Mouse (Mus musculus) G1E-ER4 (cell line): ENCODE data around the gene Slc25a27. TPM values are rescaled to one million over a fixed set of nuclear protein-coding genes. Genes with fewer than 3 reads are reported as not detected.

Experiments used
- GATA1 ChIP-seq: IDR thresholded peaks from one replicate; pipeline ENCODE4 v1.8.0; 2012; ENCODE audit warnings: low read length, inconsistent platforms
- polyA plus RNA-seq: library from polyadenylated mRNA; stranded (reverse); fragments of >175 nt; gene quantifications from 2 replicates; pipeline ENCODE4 v1.2.3, GENCODE M21; 2012

The Slc25a27 gene
- not detected in 2 replicates for polyA plus RNA-seq

- no peak for TF ChIP-seq GATA1
Measured at GRCm38 (mm10) chr17:43666576-43667289, at the start of gene Slc25a27. TSS of gene Slc25a27 (minus strand) at chr17:43667214.

GRCm38 (mm10) chr17:43716601-43717000, 49.6 kb upstream of the Slc25a27 start:
- TF ChIP-seq GATA1: no peak

DNA sequence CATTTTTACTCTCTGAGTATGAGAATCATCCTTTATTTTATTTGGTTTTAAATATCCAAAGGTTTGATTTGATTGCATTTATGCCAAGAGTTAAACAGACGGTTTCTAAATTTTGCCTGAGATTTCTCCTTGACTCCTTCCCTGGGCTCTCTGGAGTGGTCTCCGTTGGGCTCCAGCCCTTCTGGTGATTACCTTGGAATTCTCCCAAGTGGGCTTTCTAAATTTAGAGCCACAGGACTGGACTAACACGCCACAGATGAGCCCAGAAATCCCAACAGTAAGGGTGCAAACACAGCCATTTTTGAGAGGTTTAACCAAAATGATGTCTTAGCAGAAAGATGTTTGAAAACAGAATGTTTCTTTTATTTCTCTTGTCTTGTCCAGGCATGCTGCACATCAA, 47.2 kb upstream of the Slc25a27 start:
- no peak for TF ChIP-seq GATA1

GRCm38 (mm10) chr17:43711557-43712352, 44.7 kb upstream of the Slc25a27 start:
- TF ChIP-seq GATA1: no peak

- no peak for TF ChIP-seq GATA1
Measured at GRCm38 (mm10) chr17:43707254-43707653, 40.2 kb upstream of the Slc25a27 start.

- no peak for TF ChIP-seq GATA1
Measured at GRCm38 (mm10) chr17:43706749-43707148, 39.7 kb upstream of the Slc25a27 start.

- no peak for TF ChIP-seq GATA1
Measured at GRCm38 (mm10) chr17:43704216-43704930, 37.4 kb upstream of the Slc25a27 start.

- no peak for TF ChIP-seq GATA1
Measured at GRCm38 (mm10) chr17:43701060-43701459, 34.0 kb upstream of the Slc25a27 start.

GRCm38 (mm10) chr17:43698997-43699649, 32.1 kb upstream of the Slc25a27 start:
- no peak for TF ChIP-seq GATA1

DNA sequence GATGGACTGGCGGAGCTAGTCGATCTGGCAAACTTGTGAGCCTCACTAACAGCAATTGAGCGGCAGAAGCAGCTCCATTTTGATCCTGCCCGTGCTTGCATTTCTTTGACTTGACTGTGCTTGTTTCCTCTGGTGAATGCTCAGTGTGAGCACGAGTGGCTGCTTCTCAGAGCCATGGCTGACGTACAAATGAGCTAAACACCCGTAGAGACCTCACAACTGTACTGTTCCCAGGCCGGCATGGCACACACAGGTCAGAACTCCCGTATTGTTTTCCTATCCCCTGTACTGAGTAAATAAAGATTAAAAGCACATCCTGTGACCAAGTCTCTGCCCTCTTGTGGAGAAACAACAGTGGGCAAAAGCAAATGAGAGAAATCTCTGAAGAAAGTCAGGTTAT, 22.6 kb upstream of the Slc25a27 start:
- TF ChIP-seq GATA1: no peak

GRCm38 (mm10) chr17:43684638-43685037, 17.6 kb upstream of the Slc25a27 start:
- TF ChIP-seq GATA1: no peak

DNA sequence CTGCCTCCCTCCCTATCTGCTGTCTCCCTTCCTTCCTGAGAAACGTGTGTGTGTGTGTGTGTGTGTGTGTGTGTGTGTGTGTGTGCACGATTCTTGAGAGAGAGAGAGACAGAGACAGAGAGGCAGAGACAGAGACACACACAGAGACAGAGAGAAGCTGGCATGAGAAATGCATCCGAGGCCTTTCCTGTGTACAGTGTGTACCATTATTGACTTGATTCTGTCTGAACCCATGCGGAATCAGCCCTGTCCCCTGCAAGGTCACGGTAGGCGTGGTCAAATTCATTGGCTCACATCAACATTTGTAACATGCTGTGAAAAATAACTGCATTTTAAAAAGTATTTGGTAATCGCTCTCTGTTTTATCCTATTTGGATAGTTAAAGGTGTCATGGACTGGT, 17.1 kb upstream of the Slc25a27 start:
- TF ChIP-seq GATA1: no peak

DNA sequence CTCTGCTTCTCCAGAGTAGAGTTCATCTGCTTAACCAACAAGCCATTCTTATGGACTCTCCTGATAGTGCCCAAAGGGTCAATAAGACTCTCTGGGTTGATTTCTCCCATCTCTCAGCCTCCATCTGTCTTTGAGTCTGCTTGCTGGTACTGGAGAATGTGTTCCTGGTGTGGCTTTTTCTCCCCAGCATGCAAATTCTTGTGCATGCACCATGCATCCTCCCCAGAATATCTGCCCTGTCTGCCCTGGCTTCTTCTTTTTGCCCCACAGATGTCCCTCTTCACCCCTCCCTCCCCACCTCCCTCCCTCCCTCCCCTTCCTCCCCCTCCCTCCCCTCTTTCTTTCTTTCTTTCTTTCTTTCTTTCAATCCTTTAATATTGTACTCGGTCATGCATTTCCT, 10.3 kb upstream of the Slc25a27 start:
- TF ChIP-seq GATA1: no peak

GRCm38 (mm10) chr17:43676241-43676640, 9.2 kb upstream of the Slc25a27 start:
- TF ChIP-seq GATA1: no peak

DNA sequence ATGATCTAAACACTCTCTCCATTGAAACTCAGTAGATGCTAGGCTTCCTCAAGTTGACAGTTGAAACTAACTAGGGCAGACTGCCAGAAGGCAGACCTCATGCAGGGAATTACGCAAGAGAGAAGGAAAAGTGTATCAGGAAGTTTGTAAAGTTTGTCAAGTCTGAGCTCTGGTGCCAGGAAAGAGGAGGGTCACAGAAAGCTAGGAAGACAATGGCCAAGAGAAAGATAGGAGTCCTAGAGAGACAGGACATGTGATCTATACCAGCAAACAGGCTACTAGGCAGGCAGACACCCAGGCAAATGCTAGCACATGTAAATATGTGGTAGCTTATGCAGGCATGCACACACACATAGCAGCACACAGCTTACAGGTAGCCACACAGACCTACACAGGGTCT, 8.2 kb upstream of the Slc25a27 start:
- no peak for TF ChIP-seq GATA1

DNA sequence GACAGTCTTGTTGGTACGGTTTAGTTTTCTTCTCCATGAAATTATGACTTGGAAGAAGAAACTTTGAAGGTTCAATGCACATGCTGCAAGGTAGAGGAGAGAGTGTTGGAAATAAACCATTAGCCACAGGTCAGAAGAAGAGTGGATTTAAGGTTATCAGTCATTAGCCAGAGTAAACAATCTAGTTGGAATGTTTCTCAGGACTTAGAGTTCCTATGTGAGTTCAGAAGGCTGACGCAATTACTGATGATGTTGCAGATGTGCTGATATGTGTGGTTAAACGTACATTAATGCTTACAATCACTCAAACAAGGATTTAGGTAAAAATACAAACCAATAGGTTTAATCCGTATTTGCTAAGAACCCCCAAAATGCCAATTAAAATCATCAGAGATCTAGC, 4.9 kb upstream of the Slc25a27 start:
- no peak for TF ChIP-seq GATA1
